Mouse (Mus musculus): ENCODE data around the gene Klc4. TPM values are rescaled to one million over a fixed set of nuclear protein-coding genes. Genes with fewer than 3 reads are reported as not detected.

Gene Klc4
- polyA plus RNA-seq, 1 experiment from 2014 or later, result 29.8 TPM

DNA sequence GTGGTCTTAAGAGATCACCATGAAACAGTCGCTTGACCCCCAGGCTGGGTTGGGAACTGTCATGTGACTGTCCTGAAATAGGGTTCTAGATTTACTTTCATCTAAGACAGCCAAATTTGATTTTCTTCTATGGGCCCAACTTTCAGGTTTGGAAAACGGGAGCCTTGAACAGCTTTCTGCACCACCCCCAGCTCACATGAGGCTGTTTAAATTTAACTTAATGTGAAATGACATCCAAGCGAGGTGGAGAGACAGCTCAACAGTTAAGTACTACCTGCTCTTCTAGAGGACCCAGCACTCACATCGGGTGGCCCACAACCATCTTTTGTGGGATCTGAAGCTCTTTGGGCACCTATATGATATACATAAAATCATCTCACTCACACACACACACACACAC lies 46.9 kb downstream of the Klc4 start:
- no peak overlapping the region for H3K9ac ChIP-seq
- no peak for ATAC-seq (ENCODE audit: insufficient number of reproducible peaks, insufficient read depth, low FRiP score, low TSS enrichment)
- no peak overlapping the region for H3K27ac ChIP-seq
- H3K4me3 ChIP-seq, result no peak overlapping the region
- H3K4me1 ChIP-seq, result peaks cover 27% of the 10 kb centered on the region
- H3K4me2 ChIP-seq (replicated peaks), result no peak overlapping the region
- H3K36me3 ChIP-seq, result 0 out of 2 replicates have a peak, but pooled peaks cover 5% of the 10 kb centered on the region
- H3K27me3 ChIP-seq, result no peaks in the 10 kb centered on the region
- no peaks in the 10 kb centered on the region for H3K9me3 ChIP-seq
- WGBS, result 80% methylated on average over 4 of the region's 4 CpGs

- WGBS, result 93% methylated on average over 11 of the region's 11 CpGs
- no peak for ATAC-seq (ENCODE audit: insufficient number of reproducible peaks, insufficient read depth, low FRiP score, low TSS enrichment)
Observed at GRCm38 (mm10) chr17:46597956-46598355, 47.9 kb downstream of the Klc4 start.

GRCm38 (mm10) chr17:46595336-46595735 lies 50.5 kb downstream of the Klc4 start:
- 0 out of 2 replicates have a peak overlapping the region, but pooled peaks have one; percentile 17 for H3K9ac ChIP-seq
- no peak overlapping the region for H3K4me3 ChIP-seq
- no peak for ATAC-seq (ENCODE audit: insufficient number of reproducible peaks, insufficient read depth, low FRiP score, low TSS enrichment)
- H3K9me3 ChIP-seq, result no peaks in the 10 kb centered on the region
- H3K27ac ChIP-seq, result peak overlapping the region; percentile 87
- peaks cover 18% of the 10 kb centered on the region for H3K36me3 ChIP-seq
- 75% methylated on average over 6 of the region's 6 CpGs for WGBS
- no peaks in the 10 kb centered on the region for H3K27me3 ChIP-seq
- peaks cover 16% of the 10 kb centered on the region for H3K4me1 ChIP-seq
- peak overlapping the region; percentile 23; the same call in 1 of the 2 replicates for H3K4me2 ChIP-seq (replicated peaks)

More at GRCm38 (mm10) chr17:46597956-46598355, 47.9 kb downstream of the Klc4 start:
- Histone ChIP-seq H3K27me3 (no peaks in the 10 kb centered on the region), H3K4me3 (no peak overlapping the region), H3K27ac (no peak overlapping the region), H3K36me3 (0 out of 2 replicates have a peak, but pooled peaks cover 5% of the 10 kb centered on the region), H3K4me1 (peaks cover 27% of the 10 kb centered on the region), H3K9ac (no peak overlapping the region), H3K4me2 (replicated peaks) (no peak overlapping the region), H3K9me3 (no peaks in the 10 kb centered on the region)

- Histone ChIP-seq H3K9ac (peak overlapping the region; percentile 17; the same call in 1 of the 2 replicates), H3K27ac (peak overlapping the region; percentile 87), H3K4me3 (no peak overlapping the region), H3K9me3 (no peaks in the 10 kb centered on the region), H3K4me1 (peaks cover 16% of the 10 kb centered on the region), H3K27me3 (no peaks in the 10 kb centered on the region), H3K4me2 (replicated peaks) (peak overlapping the region; percentile 23; the same call in 1 of the 2 replicates), H3K36me3 (peaks cover 25% of the 10 kb centered on the region)
- 7% methylated on average over 9 of the region's 9 CpGs for WGBS
- ATAC-seq (ENCODE audit: insufficient number of reproducible peaks, insufficient read depth, low FRiP score, low TSS enrichment), result peak; percentile 80
Observed at GRCm38 (mm10) chr17:46594606-46595005, 51.2 kb downstream of the Klc4 start.

- Histone ChIP-seq H3K27ac (0 out of 2 replicates have a peak overlapping the region, but pooled peaks have one; percentile 5), H3K4me2 (replicated peaks) (no peak overlapping the region), H3K27me3 (no peaks in the 10 kb centered on the region), H3K4me3 (no peak overlapping the region), H3K36me3 (peaks cover 40% of the 10 kb centered on the region), H3K9me3 (no peaks in the 10 kb centered on the region), H3K4me1 (peaks cover 16% of the 10 kb centered on the region), H3K9ac (no peak overlapping the region)
- 92% methylated on average over 4 of the region's 4 CpGs for WGBS
- ATAC-seq (ENCODE audit: insufficient number of reproducible peaks, insufficient read depth, low FRiP score, low TSS enrichment), result no peak
Observed at GRCm38 (mm10) chr17:46593124-46593523, 52.7 kb downstream of the Klc4 start.

DNA sequence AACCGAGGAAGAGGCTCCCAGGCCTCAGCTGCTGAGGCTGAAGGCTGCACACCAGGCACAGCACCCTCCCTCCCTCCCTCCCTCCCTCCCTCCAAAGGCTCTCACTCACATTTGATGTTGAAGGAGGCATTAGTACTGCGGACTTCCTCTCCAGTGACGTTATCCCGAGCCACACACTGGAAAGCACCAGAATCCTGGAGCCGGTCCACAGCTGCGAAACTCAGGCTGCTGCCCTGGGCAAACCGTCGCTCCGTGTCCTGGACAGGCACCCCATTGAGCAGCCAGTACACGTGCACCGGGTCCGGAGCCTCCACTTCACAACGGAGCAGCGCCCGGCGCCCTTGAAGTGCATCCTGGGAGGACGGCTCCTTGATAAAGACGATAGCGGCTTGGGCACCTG lies 54.4 kb downstream of the Klc4 start:
- Histone ChIP-seq H3K4me3 (no peak overlapping the region), H3K4me1 (peaks cover 16% of the 10 kb centered on the region), H3K36me3 (peaks cover 51% of the 10 kb centered on the region), H3K4me2 (replicated peaks) (no peak overlapping the region), H3K27ac (no peak overlapping the region), H3K27me3 (no peaks in the 10 kb centered on the region), H3K9me3 (no peaks in the 10 kb centered on the region), H3K9ac (no peak overlapping the region)
- no peak for ATAC-seq (ENCODE audit: insufficient number of reproducible peaks, insufficient read depth, low FRiP score, low TSS enrichment)
- WGBS, result 85% methylated on average over 19 of the region's 19 CpGs

GRCm38 (mm10) chr17:46590439-46590838 lies 55.4 kb downstream of the Klc4 start:
- no peak overlapping the region for H3K4me3 ChIP-seq
- H3K27ac ChIP-seq, result no peak overlapping the region
- H3K4me1 ChIP-seq, result peaks cover 13% of the 10 kb centered on the region
- no peak overlapping the region for H3K4me2 ChIP-seq (replicated peaks)
- H3K9me3 ChIP-seq, result no peaks in the 10 kb centered on the region
- peaks cover 61% of the 10 kb centered on the region for H3K36me3 ChIP-seq
- no peaks in the 10 kb centered on the region for H3K27me3 ChIP-seq
- ATAC-seq (ENCODE audit: insufficient number of reproducible peaks, insufficient read depth, low FRiP score, low TSS enrichment), result no peak
- 89% methylated on average over 7 of the region's 7 CpGs for WGBS
- H3K9ac ChIP-seq, result no peak overlapping the region

DNA sequence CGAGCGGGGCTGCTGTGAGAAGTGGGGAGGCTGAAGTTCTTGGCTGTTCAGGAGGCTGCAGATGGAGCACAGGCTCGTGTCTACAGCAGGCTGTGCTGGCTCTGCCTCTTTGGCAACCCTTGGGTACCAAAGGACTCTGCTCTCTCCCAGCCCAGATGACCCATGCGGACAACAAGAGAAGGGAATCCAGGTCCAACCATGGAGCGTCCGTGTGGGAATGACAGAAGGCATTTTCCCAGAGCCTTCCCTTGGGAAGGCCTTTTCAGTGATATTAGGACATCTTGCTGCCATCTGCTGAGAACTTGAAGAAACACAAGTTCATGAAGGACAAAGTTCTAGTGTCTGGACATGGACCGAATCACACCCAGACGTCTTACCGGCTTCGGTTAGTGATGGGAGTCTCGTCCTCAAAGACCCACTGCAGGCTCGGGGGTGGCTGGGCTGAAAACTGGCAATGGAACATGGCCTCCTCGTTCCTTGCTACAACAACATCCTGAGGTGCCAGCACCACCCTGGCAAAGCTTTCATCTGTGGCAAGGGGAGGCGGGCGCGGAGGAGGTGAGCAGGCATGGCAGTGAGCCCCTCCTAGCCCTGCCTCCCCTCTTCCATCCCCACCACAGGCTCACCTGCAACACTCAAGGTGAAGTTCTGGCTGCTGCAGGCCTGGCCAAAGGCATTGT lies 56.0 kb downstream of the Klc4 start:
- 89% methylated on average over 16 of the region's 16 CpGs for WGBS
- Histone ChIP-seq H3K27ac (no peak overlapping the region), H3K4me2 (replicated peaks) (no peak overlapping the region), H3K36me3 (peaks cover 67% of the 10 kb centered on the region), H3K9ac (no peak overlapping the region), H3K27me3 (no peaks in the 10 kb centered on the region), H3K9me3 (no peaks in the 10 kb centered on the region), H3K4me3 (no peak overlapping the region), H3K4me1 (peaks cover 6% of the 10 kb centered on the region)
- no peak for ATAC-seq (ENCODE audit: insufficient number of reproducible peaks, insufficient read depth, low FRiP score, low TSS enrichment)

- Histone ChIP-seq H3K4me1 (no peaks in the 10 kb centered on the region; the same call in 1 of the 2 replicates), H3K4me2 (replicated peaks) (no peak overlapping the region), H3K9me3 (no peaks in the 10 kb centered on the region), H3K4me3 (no peak overlapping the region), H3K27me3 (no peaks in the 10 kb centered on the region), H3K27ac (no peak overlapping the region), H3K9ac (no peak overlapping the region), H3K36me3 (peaks cover 68% of the 10 kb centered on the region)
- no peak for ATAC-seq (ENCODE audit: insufficient number of reproducible peaks, insufficient read depth, low FRiP score, low TSS enrichment)
- WGBS, result 91% methylated on average over 6 of the region's 6 CpGs
Observed at GRCm38 (mm10) chr17:46588913-46589312, 56.9 kb downstream of the Klc4 start.

DNA sequence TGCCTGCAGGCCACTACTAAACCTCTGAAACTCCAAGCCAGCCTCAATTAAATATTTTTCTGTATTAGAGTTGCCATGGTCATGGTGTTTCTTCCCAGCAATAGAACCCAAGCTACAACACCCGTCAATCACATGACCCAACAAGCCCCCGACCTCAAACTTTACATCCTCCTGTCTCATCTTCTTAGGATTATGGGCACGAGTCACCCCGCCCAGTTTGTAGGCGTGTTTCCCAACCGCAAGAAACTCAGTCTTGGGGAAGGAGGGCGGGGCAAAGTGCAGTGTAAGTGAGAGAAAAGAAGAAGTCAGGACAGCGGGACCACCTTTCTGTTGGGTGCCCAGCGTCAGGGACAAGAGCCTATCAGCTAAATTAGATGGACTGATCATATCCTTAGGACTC lies 57.6 kb downstream of the Klc4 start:
- H3K9me3 ChIP-seq, result no peaks in the 10 kb centered on the region
- no peak overlapping the region for H3K27ac ChIP-seq
- ATAC-seq (ENCODE audit: insufficient number of reproducible peaks, insufficient read depth, low FRiP score, low TSS enrichment), result no peak
- no peaks in the 10 kb centered on the region for H3K27me3 ChIP-seq
- peaks cover 68% of the 10 kb centered on the region for H3K36me3 ChIP-seq
- 84% methylated on average over 9 of the region's 9 CpGs for WGBS
- no peak overlapping the region for H3K4me2 ChIP-seq (replicated peaks)
- H3K4me1 ChIP-seq, result no peaks in the 10 kb centered on the region; the same call in 1 of the 2 replicates
- H3K9ac ChIP-seq, result no peak overlapping the region
- no peak overlapping the region for H3K4me3 ChIP-seq

GRCm38 (mm10) chr17:46586327-46586726 lies 59.5 kb downstream of the Klc4 start:
- Histone ChIP-seq H3K4me1 (no peaks in the 10 kb centered on the region), H3K9me3 (no peaks in the 10 kb centered on the region), H3K4me2 (replicated peaks) (no peak overlapping the region), H3K27ac (no peak overlapping the region), H3K27me3 (no peaks in the 10 kb centered on the region), H3K4me3 (no peak overlapping the region), H3K36me3 (peaks cover 82% of the 10 kb centered on the region), H3K9ac (no peak overlapping the region)
- ATAC-seq (ENCODE audit: insufficient number of reproducible peaks, insufficient read depth, low FRiP score, low TSS enrichment), result no peak
- WGBS, result 89% methylated on average over 8 of the region's 8 CpGs

All from embryonic facial prominence, embryonic 12.5 days (tissue).